Mouse (Mus musculus) spleen, adult 12 weeks (tissue): ENCODE results near the gene Pcdh15.

ENCODE experiments used
- DNase-seq: peaks from one replicate; pipeline ENCODE4 v3.0.0; 2022; ENCODE audit warnings: low spot score

Gene Pcdh15

GRCm38 (mm10) chr10:73821657-73822583, 722.8 kb downstream of the Pcdh15 start:
- DNase-seq: no peak

DNA sequence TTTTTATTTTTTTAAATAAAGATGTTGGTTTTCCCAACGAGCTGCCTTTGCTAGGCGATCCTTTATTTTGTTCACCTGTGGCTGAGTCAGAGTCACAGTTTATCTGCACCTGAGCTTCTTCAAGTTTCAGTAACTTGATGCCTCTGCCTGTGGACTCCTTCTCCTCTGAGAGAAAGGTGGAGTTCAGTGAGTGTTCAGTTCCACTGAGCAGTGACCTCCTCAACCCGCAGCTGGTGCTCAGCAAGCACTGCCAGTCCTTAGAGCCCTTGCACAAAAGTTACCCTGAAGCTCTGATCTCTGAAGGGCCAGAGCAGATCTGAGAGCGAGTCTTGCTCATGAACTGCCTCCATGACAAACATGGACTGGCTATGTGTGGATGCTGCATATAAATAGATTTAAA, 724.1 kb downstream of the Pcdh15 start:
- no peak for DNase-seq

- DNase-seq: no peak
These were observed 727.2 kb downstream of the Pcdh15 start for GRCm38 (mm10) chr10:73826354-73826753.

GRCm38 (mm10) chr10:73828781-73829180, 729.6 kb downstream of the Pcdh15 start:
- no peak for DNase-seq

DNA sequence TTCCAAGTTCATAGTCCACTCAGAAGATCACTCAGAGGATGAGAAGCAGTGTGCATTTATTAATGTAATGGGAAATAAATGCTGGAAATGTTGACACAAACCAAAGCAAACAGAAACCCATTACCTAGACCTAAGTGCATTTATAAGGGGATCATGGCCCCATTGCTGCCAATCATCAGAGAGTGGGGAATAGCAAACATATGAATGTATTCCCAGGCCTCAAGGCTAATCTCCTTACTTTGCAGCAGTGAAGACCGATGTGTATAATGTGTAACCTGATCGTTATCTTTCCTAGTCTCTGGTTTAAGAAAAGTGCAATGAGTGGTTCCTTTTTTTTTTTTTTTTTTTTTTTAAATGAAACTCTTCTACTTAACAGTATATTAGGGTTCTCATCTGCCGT, 745.9 kb downstream of the Pcdh15 start:
- DNase-seq: no peak

DNA sequence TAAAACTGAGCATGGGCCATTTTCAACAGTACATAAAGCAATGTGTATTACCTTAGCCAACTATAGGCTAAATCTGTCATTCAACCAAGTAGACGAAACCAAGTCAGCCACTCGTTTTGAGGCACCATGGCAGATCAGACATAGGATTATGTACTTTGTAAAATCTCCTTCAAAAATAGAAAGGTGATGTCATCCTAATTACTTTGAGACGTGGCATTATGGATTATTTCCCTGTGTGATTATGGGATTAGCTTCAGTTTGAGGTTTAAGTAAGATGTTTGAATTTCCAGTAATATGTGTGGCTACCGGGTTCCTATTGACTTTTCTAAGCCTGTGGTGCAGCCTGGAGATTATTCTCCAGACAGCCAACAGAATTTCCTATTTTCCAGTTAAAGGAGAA, 763.0 kb downstream of the Pcdh15 start:
- no peak for DNase-seq

- DNase-seq: no peak
These were observed 779.0 kb downstream of the Pcdh15 start for GRCm38 (mm10) chr10:73878055-73878728.

DNA sequence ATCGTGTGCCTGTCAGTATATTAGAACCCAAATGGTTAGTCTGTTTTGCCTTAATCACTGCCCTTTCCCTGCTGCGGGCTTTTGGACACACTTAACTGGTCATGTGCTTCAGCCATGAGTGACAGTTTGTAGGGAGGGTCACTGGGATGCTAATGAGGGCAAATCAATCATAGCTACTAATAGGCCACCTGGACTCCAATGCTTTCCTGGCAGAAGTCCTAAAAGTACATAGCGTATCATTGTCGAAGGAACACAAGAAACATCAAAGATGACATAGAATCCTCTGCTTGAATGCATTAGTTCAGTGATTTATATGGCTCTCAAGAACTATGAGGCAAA, 779.6 kb downstream of the Pcdh15 start:
- no peak for DNase-seq

DNA sequence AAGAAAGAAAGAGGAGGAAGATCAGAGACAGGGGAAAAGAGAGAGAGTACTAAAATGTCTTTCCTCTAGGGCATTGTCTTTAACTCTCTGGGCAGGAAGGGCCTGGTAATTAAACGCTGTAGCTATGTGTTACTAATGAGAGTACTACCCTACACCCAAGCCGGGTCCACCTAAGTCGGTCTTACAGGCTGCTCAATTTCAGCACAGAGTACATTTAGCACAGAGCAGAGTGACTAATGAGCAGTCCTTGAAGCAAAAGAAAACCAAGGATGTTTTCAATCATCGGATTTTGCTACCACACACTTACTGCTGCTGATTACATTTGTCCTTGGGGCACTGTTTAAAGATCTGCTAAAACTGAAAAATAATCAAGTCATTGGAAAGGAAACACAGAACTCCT, 788.6 kb downstream of the Pcdh15 start:
- DNase-seq: no peak

GRCm38 (mm10) chr10:73892251-73892650, 793.1 kb downstream of the Pcdh15 start:
- DNase-seq: no peak

DNA sequence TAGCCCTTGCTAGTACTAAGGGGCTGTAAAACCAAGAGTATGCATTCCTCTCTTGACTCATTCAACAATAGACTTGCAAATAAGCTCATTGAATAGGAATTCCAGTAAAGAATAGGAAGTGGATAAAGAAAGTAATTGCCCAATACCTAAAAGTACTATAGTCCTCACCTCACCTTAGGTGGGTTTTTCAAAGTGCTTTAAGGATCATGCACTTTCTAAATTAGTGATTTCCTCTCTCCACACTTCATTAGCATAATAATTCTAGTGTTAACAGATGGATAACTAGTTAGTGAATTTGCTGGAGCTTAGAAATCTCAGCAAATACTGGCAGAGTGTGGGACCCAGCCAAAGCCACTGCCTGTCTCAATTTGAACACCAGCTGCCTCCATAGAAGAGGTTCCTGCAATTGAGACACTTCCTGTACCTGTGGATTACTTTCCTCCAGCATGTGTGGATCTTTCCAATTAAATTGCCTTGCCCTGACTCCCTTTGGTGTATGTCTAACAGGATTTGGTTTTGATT, 797.0 kb downstream of the Pcdh15 start:
- no peak for DNase-seq

GRCm38 (mm10) chr10:73899165-73899564, 800.0 kb downstream of the Pcdh15 start:
- DNase-seq: no peak

DNA sequence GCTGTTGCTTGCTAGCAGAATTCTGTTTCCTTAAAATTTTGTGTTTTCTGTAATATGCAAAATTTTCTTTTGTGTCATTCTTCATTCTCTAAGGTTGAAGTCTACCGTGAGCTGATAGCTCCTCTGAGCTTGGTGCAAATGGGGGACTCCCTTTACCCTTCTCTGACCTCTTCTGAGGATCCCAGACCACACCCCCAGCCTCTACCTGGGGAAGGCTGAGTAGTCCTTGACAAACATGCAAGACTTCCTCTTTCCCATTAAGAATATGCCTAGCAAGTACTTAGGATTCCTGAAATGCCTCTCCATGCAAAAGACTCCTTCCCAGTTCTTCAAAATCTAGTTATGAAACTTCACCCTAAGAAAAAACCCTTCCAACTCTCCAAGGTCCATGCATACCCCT, 808.5 kb downstream of the Pcdh15 start:
- no peak for DNase-seq

DNA sequence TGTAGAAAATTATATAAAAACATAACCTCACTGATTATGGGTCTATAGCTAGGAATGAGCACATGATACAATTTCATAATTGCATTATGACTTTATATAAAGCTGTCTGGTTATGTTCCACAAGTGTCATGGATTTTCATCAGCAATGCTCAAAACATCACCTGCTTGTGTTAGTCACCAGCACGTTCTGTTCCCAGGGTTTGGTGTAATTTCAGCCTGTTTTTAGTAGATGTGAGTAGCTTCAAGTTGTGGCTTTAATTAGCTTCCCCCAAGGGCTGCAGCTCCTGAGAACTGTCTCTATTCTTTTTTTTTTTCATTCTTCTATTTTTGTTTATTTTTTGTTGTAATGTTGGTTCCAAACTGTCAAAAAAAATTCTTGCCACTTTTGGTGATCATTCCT, 809.4 kb downstream of the Pcdh15 start:
- DNase-seq: no peak

DNA sequence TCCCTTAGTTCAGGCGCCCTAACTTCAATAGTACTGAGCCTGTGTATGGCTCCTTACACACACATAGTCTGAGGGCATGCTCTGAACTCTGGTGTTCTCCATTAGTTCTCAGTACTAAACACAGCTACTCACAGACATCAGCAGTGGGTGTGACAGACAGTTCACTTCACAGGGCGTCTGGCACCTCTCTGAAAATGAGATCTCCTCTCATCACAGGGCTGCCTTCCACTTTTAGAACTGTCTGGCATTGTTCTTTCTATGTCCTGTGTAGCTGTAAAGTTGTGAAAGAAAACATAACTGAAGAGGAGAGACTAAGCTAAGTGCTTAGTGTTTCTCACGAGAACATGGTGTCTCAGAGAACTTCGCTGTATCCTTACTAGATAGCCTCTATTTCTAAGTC, 816.0 kb downstream of the Pcdh15 start:
- no peak for DNase-seq

GRCm38 (mm10) chr10:73921579-73921978, 822.4 kb downstream of the Pcdh15 start:
- DNase-seq: no peak

GRCm38 (mm10) chr10:73928672-73929071, 829.5 kb downstream of the Pcdh15 start:
- no peak for DNase-seq

DNA sequence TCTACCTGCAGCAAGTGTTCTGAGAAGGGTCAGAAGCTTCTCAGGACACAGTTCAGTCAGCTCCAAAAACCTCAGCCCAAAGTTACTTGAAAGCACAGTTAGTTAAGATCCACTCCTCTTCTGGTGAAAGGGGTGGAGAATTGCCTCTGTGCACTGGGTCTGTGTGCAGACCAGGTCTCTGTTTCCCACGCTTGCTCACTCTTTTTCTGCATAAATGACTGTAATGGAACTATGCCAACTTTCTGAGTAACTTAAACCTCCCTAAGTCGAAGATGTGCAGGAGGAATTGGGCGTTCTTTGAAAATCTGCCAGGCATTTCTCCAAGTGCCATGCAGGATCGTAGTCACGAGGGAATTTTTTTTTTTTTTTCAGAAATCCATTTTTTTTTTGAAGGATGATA, 830.6 kb downstream of the Pcdh15 start:
- DNase-seq: no peak

DNA sequence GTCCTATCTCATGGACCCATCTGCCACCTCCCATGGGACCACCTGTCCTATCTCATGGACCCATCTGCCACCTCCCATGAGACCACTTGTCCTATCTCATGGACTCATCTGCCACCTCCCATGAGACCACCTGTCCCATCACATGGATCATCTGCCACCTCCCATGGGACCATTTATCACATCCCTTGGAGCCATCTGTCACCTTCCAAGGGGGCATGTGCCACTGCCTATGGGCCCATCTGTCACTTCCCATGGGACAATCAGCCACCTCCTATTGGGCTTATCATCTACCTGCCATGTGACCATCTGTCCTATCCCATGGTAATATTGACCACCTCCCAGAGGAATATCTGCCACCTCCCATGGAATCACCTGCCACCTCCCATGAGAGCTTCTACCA, 832.0 kb downstream of the Pcdh15 start:
- DNase-seq: no peak

GRCm38 (mm10) chr10:73931996-73932679, 833.0 kb downstream of the Pcdh15 start:
- no peak for DNase-seq

DNA sequence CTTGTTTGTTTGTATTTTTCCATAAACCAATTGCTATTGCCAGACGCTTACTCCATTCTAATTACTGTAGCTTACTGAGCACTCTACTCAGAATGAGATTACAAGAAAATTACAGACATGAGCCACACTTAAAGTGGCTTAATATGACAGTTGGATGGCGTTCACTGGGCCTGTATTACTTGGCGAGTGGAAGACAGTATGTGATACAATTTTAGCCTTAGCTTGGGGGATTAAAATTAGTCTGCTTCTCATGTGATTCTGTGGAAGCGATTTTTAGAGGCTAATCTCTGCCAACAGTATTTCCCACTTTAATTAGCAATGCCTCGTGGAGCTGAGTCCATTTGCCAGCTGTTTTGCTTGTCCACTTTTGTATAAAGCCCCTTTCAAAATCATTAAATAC, 837.0 kb downstream of the Pcdh15 start:
- no peak for DNase-seq

- no peak for DNase-seq
These were observed 839.8 kb downstream of the Pcdh15 start for GRCm38 (mm10) chr10:73938989-73939388.

DNA sequence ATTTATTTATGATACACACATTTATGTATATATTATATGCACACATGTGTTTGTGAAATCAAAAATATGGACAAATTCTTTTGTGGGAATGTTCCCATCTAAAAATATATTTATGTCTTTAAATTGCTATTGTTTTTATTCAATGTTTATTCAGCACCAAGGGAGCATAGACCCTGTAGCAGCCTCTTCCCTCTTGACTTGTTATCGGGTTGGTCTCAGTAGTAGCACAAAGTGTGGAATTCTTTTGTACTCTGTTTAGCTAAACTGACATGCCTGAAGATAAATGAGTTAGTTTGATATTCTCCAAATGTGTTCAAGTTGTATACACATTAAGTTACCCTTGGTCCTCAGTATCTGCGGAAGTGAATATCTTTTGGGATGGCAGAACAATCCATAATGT, 848.7 kb downstream of the Pcdh15 start:
- no peak for DNase-seq
